In genomic region chr16:56066113-56066512, GRCm38 (mm10) we compare ENCODE assay signal across 22 mouse cellular contexts. TPM values are rescaled to one million over a fixed set of nuclear protein-coding genes. Genes with fewer than 3 reads are reported as not detected.
DNase-seq lines count a peak whose midpoint lies in the region; ATAC-seq and TF ChIP-seq lines count a peak whose summit lies in the region.
"Had no signal": no experiment of that assay in that cellular context is flagged by ENCODE, and none has a peak within 500 bp of the region (broad histone marks: within the 10 kb centered on the region; RNA-seq: fewer than 3 reads in every experiment).

No protein-coding gene starts in this region.

- peak; percentile 69 for DNase-seq in heart, adult 11 months
- peak; percentile 16 for DNase-seq in liver, embryonic 11.5 days (ENCODE audit: low spot score)
- DNase-seq in liver, postnatal 0 days: no peak
- peak; percentile 14 for DNase-seq in 3134 (ENCODE audit: extremely low read depth, insufficient read length, low spot score)
- peak; percentile 17 for DNase-seq in Muller cell, postnatal 12 days (ENCODE audit: inconsistent ontology term)
- DNase-seq in right cerebral cortex, postnatal 4 days: no peak
- DNase-seq: adrenal gland, adult 2 months; adrenal gland, postnatal 10 days; adrenal gland, postnatal 25 days; cerebellum, adult 11 months; cerebellum, adult 18-20 months; cerebellum, adult 8-10 months; cerebellum, adult 9-11 months; cerebellum, postnatal 14 days; cerebellum, postnatal 36 days; embryo, embryonic 11 days; forebrain, postnatal 0 days had no signal

- H3K36me3 ChIP-seq in heart, embryonic 12.5 days: no peaks in the 10 kb centered on the region
- no peaks in the 10 kb centered on the region for H3K36me3 ChIP-seq in liver, embryonic 11.5 days (ENCODE audit: control insufficient read depth, insufficient read depth, low read length)
- H3K36me3 ChIP-seq in liver, postnatal 0 days (replicated peaks; ENCODE audit: insufficient read depth, low read length): no peaks in the 10 kb centered on the region
- H3K36me3 ChIP-seq: embryonic facial prominence, embryonic 12.5 days; forebrain, embryonic 15.5 days had no signal

- no peak overlapping the region for H3K4me3 ChIP-seq in heart, embryonic 12.5 days
- no peak overlapping the region for H3K4me3 ChIP-seq in liver, embryonic 11.5 days (ENCODE audit: low read depth, low read length)
- H3K4me3 ChIP-seq in liver, postnatal 0 days (ENCODE audit: low read depth, low read length): no peak overlapping the region
- H3K4me3 ChIP-seq: embryonic facial prominence, embryonic 12.5 days; forebrain, embryonic 13.5 days; forebrain, embryonic 15.5 days had no signal

- no peak overlapping the region for H3K9ac ChIP-seq in heart, embryonic 12.5 days
- H3K9ac ChIP-seq in liver, embryonic 11.5 days (ENCODE audit: low read depth, low read length): no peak overlapping the region
- no peak overlapping the region for H3K9ac ChIP-seq in liver, postnatal 0 days (replicated peaks)
- H3K9ac ChIP-seq: embryonic facial prominence, embryonic 12.5 days; forebrain, embryonic 13.5 days; forebrain, embryonic 15.5 days; forebrain, postnatal 0 days had no signal

- no peaks in the 10 kb centered on the region for H3K4me1 ChIP-seq in heart, embryonic 12.5 days (replicated peaks)
- H3K4me1 ChIP-seq in liver, embryonic 11.5 days (replicated peaks; ENCODE audit: control insufficient read depth, insufficient read depth, low read length): no peaks in the 10 kb centered on the region; the same call in 1 of the 2 replicates
- H3K4me1 ChIP-seq in liver, postnatal 0 days (ENCODE audit: insufficient read depth): peaks cover 6% of the 10 kb centered on the region
- H3K4me1 ChIP-seq: embryonic facial prominence, embryonic 12.5 days; forebrain, embryonic 13.5 days; forebrain, embryonic 15.5 days had no signal

- WGBS in heart, embryonic 12.5 days: 49% methylated on average over 8 of the region's 8 CpGs
- 55% methylated on average over 8 of the region's 8 CpGs for WGBS in liver, embryonic 11.5 days
- WGBS in liver, postnatal 0 days (ENCODE audit: insufficient replicate concordance): 59% methylated on average over 8 of the region's 8 CpGs

- peaks cover 5% of the 10 kb centered on the region; the same call in 1 of the 2 replicates for H3K27me3 ChIP-seq in heart, embryonic 12.5 days (replicated peaks)
- H3K27me3 ChIP-seq in liver, embryonic 11.5 days (replicated peaks; ENCODE audit: control insufficient read depth, insufficient read depth, low read length): no peaks in the 10 kb centered on the region
- no peaks in the 10 kb centered on the region for H3K27me3 ChIP-seq in liver, postnatal 0 days (ENCODE audit: insufficient read depth, low read length)
- H3K27me3 ChIP-seq: embryonic facial prominence, embryonic 12.5 days; forebrain, embryonic 13.5 days; forebrain, embryonic 15.5 days had no signal

- TF ChIP-seq CTCF in liver, postnatal 0 days (IDR thresholded peaks at IDR 0.05; ENCODE audit: low read depth): no peak

- H3K27ac ChIP-seq in heart, embryonic 12.5 days (ENCODE audit: poor library complexity, severe bottlenecking): no peak overlapping the region
- no peak overlapping the region for H3K27ac ChIP-seq in liver, embryonic 11.5 days (ENCODE audit: low read depth, low read length)
- no peak overlapping the region for H3K27ac ChIP-seq in liver, postnatal 0 days (ENCODE audit: low read depth)
- H3K27ac ChIP-seq: embryonic facial prominence, embryonic 12.5 days; forebrain, embryonic 13.5 days; forebrain, embryonic 15.5 days had no signal

- ATAC-seq in heart, embryonic 12.5 days (ENCODE audit: insufficient number of reproducible peaks, low FRiP score): no peak
- ATAC-seq in liver, embryonic 11.5 days (replicated peaks; ENCODE audit: low FRiP score): no peak
- ATAC-seq in liver, postnatal 0 days: no peak
- ATAC-seq: forebrain, embryonic 13.5 days; forebrain, embryonic 15.5 days; forebrain, postnatal 0 days had no signal

- TF ChIP-seq EP300 in liver, postnatal 0 days (IDR thresholded peaks at IDR 0.05; ENCODE audit: low read depth): no peak

- no peaks in the 10 kb centered on the region for H3K9me3 ChIP-seq in heart, embryonic 12.5 days (replicated peaks)
- no peaks in the 10 kb centered on the region for H3K9me3 ChIP-seq in liver, embryonic 11.5 days (ENCODE audit: control insufficient read depth, low read length)
- no peaks in the 10 kb centered on the region for H3K9me3 ChIP-seq in liver, postnatal 0 days (ENCODE audit: low read length)
- H3K9me3 ChIP-seq: embryonic facial prominence, embryonic 12.5 days; forebrain, embryonic 13.5 days; forebrain, embryonic 15.5 days; G1E had no signal

- no peak overlapping the region for H3K4me2 ChIP-seq in heart, embryonic 12.5 days
- H3K4me2 ChIP-seq in liver, embryonic 11.5 days: no peak overlapping the region
- H3K4me2 ChIP-seq in liver, postnatal 0 days (ENCODE audit: low read depth, low read length): no peak overlapping the region
- H3K4me2 ChIP-seq: embryonic facial prominence, embryonic 12.5 days; forebrain, embryonic 13.5 days; forebrain, embryonic 15.5 days had no signal

RNA-seq across cellular contexts. Expression of gene Senp7, which starts 18.0 kb away (rescaled TPM):
- 20.8 and 24.8 TPM in 2 replicates for polyA plus RNA-seq in heart, embryonic 12.5 days (2016; fragmentation: Nextera tagmentation; extraction: Ambion mirVana)
- 24.1 and 29.2 TPM in 2 replicates for polyA plus RNA-seq in liver, embryonic 11.5 days (2014; fragmentation: Nextera tagmentation; extraction: Ambion mirVana)
- polyA plus RNA-seq in liver, postnatal 0 days (2015; fragmentation: Nextera tagmentation; extraction: Ambion mirVana): 7.4 and 10.6 TPM in 2 replicates

RNA-seq across cellular contexts. Expression of gene Trmt10c, which starts 28.5 kb away (rescaled TPM):
- 23.0 and 24.3 TPM in 2 replicates for polyA plus RNA-seq in heart, embryonic 12.5 days (2016; fragmentation: Nextera tagmentation; extraction: Ambion mirVana)
- 38.5 and 41.8 TPM in 2 replicates for polyA plus RNA-seq in liver, embryonic 11.5 days (2014; fragmentation: Nextera tagmentation; extraction: Ambion mirVana)
- 15.2 and 15.7 TPM in 2 replicates for polyA plus RNA-seq in liver, postnatal 0 days (2015; fragmentation: Nextera tagmentation; extraction: Ambion mirVana)

RNA-seq across cellular contexts. Expression of gene Pcnp, which starts 36.6 kb away (rescaled TPM):
- polyA plus RNA-seq in heart, embryonic 12.5 days (2016; fragmentation: Nextera tagmentation; extraction: Ambion mirVana): 177 and 180 TPM in 2 replicates
- 195 and 210 TPM in 2 replicates for polyA plus RNA-seq in liver, embryonic 11.5 days (2014; fragmentation: Nextera tagmentation; extraction: Ambion mirVana)
- 61.8 and 64.2 TPM in 2 replicates for polyA plus RNA-seq in liver, postnatal 0 days (2015; fragmentation: Nextera tagmentation; extraction: Ambion mirVana)

Comparison
In these comparisons a context has a peak if more than half of its experiments do, and no peak if none do; other contexts are left out.
1. DNase-seq: peak in heart, adult 11 months (single experiment), liver, embryonic 11.5 days (single experiment), 3134 (single experiment) and Muller cell, postnatal 12 days (single experiment); none in liver, postnatal 0 days (single experiment) and right cerebral cortex, postnatal 4 days (single experiment).